In the genomic region with DNA sequence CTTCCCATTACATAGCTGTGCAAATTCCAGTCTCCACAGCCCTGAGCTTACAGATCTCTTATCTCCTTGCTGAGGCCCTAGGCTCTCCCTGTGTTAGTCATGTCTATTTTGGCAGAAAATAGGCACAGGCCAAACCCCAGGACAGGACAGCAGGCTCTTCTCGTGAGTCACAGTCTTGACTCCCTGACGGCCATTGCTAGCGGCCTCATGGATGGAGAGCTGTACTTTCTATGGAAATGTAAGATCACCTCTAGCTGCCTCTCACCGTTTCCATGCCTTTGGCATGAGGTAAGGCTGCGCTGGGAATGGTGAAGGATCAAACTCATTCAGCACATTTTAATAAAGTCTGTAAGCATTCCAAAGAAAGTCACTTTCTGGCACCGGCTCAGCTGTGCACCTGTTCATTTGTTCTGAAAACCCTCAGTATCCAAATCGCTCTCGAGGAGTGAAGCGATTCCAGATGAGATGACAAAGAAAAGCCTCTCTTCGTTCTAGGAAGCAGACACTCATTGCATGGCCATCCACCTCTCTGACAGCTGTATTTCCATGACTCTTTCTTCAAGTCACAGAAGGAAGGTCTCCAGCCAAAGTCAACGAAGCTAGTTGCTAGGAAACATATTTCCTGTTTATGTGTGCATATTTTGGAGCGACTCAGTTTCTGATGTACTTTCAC, we compare ENCODE assay signal across 9 mouse cellular contexts.
DNase-seq lines count a peak whose midpoint lies in the region; ATAC-seq lines count a peak whose summit lies in the region.
"Had no signal": no experiment of that assay in that cellular context is flagged by ENCODE, and none has a peak within 500 bp of the region (broad histone marks: within the 10 kb centered on the region; RNA-seq: fewer than 3 reads in every experiment).

No protein-coding gene starts in this region.

- intact Hi-C loops in heart, postnatal 10 days (cut with DNase I) = no loop called here

- H3K9me3 ChIP-seq in liver, embryonic 13.5 days (replicated peaks) = no peaks in the 10 kb centered on the region
- H3K9me3 ChIP-seq in forebrain, embryonic 12.5 days = no peaks in the 10 kb centered on the region
- H3K9me3 ChIP-seq: embryonic facial prominence, embryonic 13.5 days had no signal

- no peaks in the 10 kb centered on the region for H3K27me3 ChIP-seq in liver, embryonic 13.5 days
- H3K27me3 ChIP-seq in forebrain, embryonic 12.5 days = no peaks in the 10 kb centered on the region
- H3K27me3 ChIP-seq: embryonic facial prominence, embryonic 13.5 days had no signal

- H3K4me1 ChIP-seq in liver, embryonic 13.5 days (replicated peaks) = peaks cover 26% of the 10 kb centered on the region
- peaks cover 2% of the 10 kb centered on the region; the same call in 1 of the 2 replicates for H3K4me1 ChIP-seq in forebrain, embryonic 12.5 days

- WGBS in liver, embryonic 13.5 days (ENCODE audit: insufficient replicate concordance) = 64% methylated on average over 12 of the region's 12 CpGs
- 84% methylated on average over 12 of the region's 12 CpGs for WGBS in forebrain, embryonic 12.5 days

- no peak overlapping the region for H3K9ac ChIP-seq in liver, embryonic 13.5 days
- no peak overlapping the region for H3K9ac ChIP-seq in forebrain, embryonic 12.5 days
- H3K9ac ChIP-seq: embryonic facial prominence, embryonic 13.5 days had no signal

- ATAC-seq in liver, embryonic 13.5 days (ENCODE audit: low read depth) = no peak
- no peak for ATAC-seq in forebrain, embryonic 12.5 days (ENCODE audit: low FRiP score)

- 0 out of 2 replicates have a peak overlapping the region, but pooled peaks have one; percentile 19 for H3K4me2 ChIP-seq in liver, embryonic 13.5 days
- no peak overlapping the region for H3K4me2 ChIP-seq in forebrain, embryonic 12.5 days
- H3K4me2 ChIP-seq: embryonic facial prominence, embryonic 13.5 days had no signal

- no peaks in the 10 kb centered on the region for H3K36me3 ChIP-seq in liver, embryonic 13.5 days
- H3K36me3 ChIP-seq in forebrain, embryonic 12.5 days (replicated peaks) = no peaks in the 10 kb centered on the region
- H3K36me3 ChIP-seq: embryonic facial prominence, embryonic 13.5 days had no signal

- DNase-seq in 3T3-L1 (ENCODE audit: low read depth, low spot score) = peak; percentile 95
- DNase-seq in CD4-positive helper T cell, adult 2 months (ENCODE audit: low read depth, low spot score) = peak; percentile 92
- DNase-seq in cerebellum, adult 9-11 months = peak; percentile 48
- DNase-seq in heart, postnatal 10 days = peak; percentile 53 to 63
- no peak for DNase-seq in liver, embryonic 13.5 days
- DNase-seq in thymus, postnatal 25 days = peak; percentile 33
- no peak for DNase-seq in frontal cortex, adult 2 months (ENCODE audit: extremely low spot score in 1 of 2, low spot score in 1 of 2)

- H3K27ac ChIP-seq in liver, embryonic 13.5 days = no peak overlapping the region
- H3K27ac ChIP-seq in forebrain, embryonic 12.5 days = no peak overlapping the region
- H3K27ac ChIP-seq: embryonic facial prominence, embryonic 13.5 days had no signal

- no peak overlapping the region for H3K4me3 ChIP-seq in liver, embryonic 13.5 days (replicated peaks)
- no peak overlapping the region for H3K4me3 ChIP-seq in forebrain, embryonic 12.5 days (replicated peaks)
- H3K4me3 ChIP-seq: embryonic facial prominence, embryonic 13.5 days had no signal

Comparison
In these comparisons a context has a peak if more than half of its experiments do, and no peak if none do; other contexts are left out.
1. DNase-seq: peak in 3T3-L1 (single experiment), CD4-positive helper T cell, adult 2 months (single experiment), cerebellum, adult 9-11 months (single experiment), heart, postnatal 10 days (2 of 2) and thymus, postnatal 25 days (single experiment); none in liver, embryonic 13.5 days (single experiment) and frontal cortex, adult 2 months (0 of 2).